Mouse (Mus musculus) lung, adult 10 weeks (tissue): ENCODE measurements around the gene Hadh. TPM values are rescaled to one million over a fixed set of nuclear protein-coding genes. Genes with fewer than 3 reads are reported as not detected.

ENCODE experiments used
- polyA plus RNA-seq: library from polyadenylated mRNA; stranded (reverse); fragments of 350-450 nt; fragmentation: Illumina TruSeq; extraction: RNeasy Lipid Tissue Mini Kit (QIAGEN cat#74804); gene quantifications from one replicate; pipeline ENCODE4 v1.2.3, GENCODE M21; 2014; ENCODE audit warnings: low read depth, low replicate concordance; ENCODE audit not compliant: insufficient read depth

Gene Hadh
- polyA plus RNA-seq, result 94.4 TPM

DNA sequence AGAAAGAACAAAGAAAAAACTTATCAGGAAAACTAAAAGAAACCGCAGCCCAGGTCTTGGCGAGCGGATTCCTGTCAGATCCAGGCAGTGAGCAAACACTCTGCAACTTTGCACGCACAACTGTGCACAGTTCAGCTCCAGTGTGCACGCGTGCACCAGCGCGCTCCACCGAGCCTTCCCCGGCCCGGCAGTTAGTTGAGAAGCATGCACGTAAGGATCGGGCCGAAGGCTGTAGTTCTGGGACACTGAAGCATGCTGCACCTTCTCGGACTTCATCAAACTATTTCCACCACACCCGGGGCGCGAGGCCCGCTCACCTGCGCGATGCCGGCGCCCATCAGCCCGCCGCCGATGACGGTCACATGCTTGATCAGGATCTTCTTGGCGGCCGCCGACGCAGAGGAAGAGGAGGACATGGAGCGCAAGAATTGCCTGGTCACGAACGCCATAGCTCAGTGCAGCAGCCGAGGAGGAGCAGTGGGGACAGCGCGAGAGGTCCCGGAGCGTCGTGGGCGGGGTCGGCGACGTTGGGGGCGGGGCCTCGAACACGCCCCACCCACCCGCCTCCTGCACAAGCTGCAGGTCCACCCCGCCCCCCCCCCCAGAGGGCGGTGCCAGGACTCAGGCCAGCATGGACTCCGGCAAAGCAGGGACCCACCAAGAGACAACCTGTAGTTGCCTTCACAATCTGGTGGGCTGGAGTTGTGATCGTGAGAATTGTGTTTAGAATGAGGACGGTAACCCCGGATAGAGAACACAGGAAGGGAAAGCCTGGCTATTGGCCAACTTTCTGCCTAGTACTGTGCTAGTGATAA, at the start of gene Hadh:
TSS of gene Hadh (minus strand) at position 543 of the 815 bp plus-strand sequence.

DNA sequence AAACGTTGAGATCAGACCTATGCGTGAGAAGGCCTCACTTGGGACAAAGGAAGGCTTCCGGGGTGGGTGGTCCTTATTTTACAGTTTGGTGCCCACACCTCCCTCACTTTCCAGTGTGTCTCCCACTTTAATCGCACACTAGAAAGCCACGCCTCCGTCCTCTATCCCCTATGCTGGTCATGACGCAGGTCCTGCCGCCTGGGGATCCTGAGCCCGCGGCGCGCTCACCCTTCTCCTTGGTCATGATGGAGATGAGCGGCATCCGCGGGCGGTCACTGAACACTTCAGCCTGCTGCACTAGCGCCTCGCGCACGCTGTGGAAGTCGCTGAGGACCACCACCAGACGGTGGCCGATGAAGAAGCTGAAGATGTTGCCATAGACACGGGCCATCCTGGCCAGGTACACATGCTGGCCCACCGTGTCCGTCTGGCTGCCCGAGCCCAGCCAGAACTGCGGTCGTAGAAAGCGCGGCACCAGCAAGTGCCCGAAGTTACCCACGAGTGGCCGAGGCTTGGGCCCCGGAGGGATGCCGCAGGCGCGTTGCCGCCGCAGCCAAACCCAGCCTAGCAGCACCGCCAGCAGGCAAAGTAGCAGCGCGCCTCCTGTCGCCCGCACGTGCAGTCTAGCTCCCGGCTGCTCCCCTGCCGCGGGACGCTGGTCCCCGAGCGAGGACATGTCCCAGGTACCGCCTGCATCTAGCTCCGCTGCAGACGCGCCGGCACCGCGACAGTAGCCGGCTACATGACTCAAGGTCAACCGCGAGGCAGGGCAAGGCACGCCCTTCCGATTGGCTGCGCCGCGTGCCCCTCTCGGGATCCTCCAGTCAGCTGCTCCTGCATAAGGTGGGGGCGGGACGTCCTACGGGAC, 30.8 kb upstream of the Hadh start, which contains the start of gene Cyp2u1:
TSS of gene Cyp2u1 (minus strand) at position 776 of the 868 bp plus-strand sequence.

Other genes with a start within 250 kb of the Hadh start
- 5.7 TPM for gene Lef1, start 161.6 kb downstream of the Hadh start, polyA plus RNA-seq
- 0.69 TPM for gene Cyp2u1, start 31.1 kb upstream of the Hadh start, polyA plus RNA-seq
- gene Sgms2, start 219.3 kb upstream of the Hadh start, polyA plus RNA-seq, result 2.0 TPM